Mouse (Mus musculus) C2C12 (cell line): ENCODE measurements at regions not wholly inside any gene's neighbourhood (a gene's known extent, or its start where the extent isn't known, plus 50 kb on each side); places are given as distances from the start of the nearest gene placed in this dataset.

Experiments
- CTCF ChIP-seq: IDR thresholded peaks from one replicate; pipeline ENCODE4 v1.5.1; 2011; ENCODE audit not compliant: control insufficient read depth, insufficient read depth, insufficient read length
- MAX ChIP-seq: IDR thresholded peaks from one replicate; pipeline ENCODE4 v1.6.1; 2011; ENCODE audit warnings: mild to moderate bottlenecking, control low read depth
- MYOD1 ChIP-seq: IDR thresholded peaks from one replicate; pipeline ENCODE4 v1.6.1; 2011; ENCODE audit warnings: low read depth; ENCODE audit not compliant: control insufficient read depth, insufficient read length

GRCm38 (mm10) chr15:56979353-56979752, 498.1 kb downstream of the Slc22a22 start:
- TF ChIP-seq CTCF = no peak
- no peak for TF ChIP-seq MAX
- no peak for TF ChIP-seq MYOD1
